Mouse (Mus musculus): ENCODE results near the gene Axin2.

GRCm38 (mm10) chr11:108890544-108890943 is 29.6 kb upstream of the Axin2 start:
- no peak for TF ChIP-seq EP300 (IDR thresholded peaks at IDR 0.05; ENCODE audit: low read depth)
- TF ChIP-seq CTCF (IDR thresholded peaks at IDR 0.05; ENCODE audit: low read depth), result no peak
